Mouse (Mus musculus): ENCODE data around the gene 1110032F04Rik. TPM values are rescaled to one million over a fixed set of nuclear protein-coding genes. Genes with fewer than 3 reads are reported as not detected.
"Not testable (repeated sequence)": the region's sequence is repeated elsewhere in the genome, so short reads cannot be mapped to it uniquely, and the experiment has no call there.

Gene 1110032F04Rik
- total RNA-seq (2021), result 1 to 10 TPM; 9.1 to 9.8 TPM
- long read RNA-seq, transcript 1110032F04Rik-201 (1 exons, 2,578 nt), result major isoform, 23 of 23 reads
- long read RNA-seq, partial matches to known transcripts, result 0 of 23 reads
- long read RNA-seq, other reads (novel, unspliced or antisense), result 0 of 23 reads

DNA sequence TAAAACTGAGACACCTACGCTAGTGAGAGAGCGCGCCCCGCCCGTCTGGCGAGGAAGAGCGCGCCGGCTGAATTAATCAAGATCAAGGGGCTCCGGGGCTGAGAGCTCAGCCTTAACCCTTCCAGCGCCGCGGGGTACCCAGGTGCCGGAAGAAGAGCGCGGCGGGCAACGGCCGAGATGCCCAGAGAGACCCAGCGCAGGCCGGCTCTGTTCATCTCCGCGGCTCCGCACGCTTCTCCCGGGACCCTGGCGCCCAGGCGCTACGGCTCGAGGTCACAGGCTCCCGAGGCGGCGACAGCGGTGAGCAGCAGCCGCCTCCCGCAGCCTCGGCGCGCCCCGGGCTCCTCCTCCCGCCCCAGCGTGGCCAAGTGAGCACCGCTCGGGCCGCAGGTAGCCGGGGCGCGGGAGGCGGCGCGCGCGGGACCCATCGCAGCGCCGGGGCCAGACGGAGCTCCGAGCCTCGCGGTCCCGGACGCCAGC lies at the start of gene 1110032F04Rik:
TSS of gene 1110032F04Rik (plus strand) at position 376 of the 480 bp plus-strand sequence.
- DNase-seq (ENCODE audit: low spot score in 2 of 2), result peak; percentile 16 to 48

DNA sequence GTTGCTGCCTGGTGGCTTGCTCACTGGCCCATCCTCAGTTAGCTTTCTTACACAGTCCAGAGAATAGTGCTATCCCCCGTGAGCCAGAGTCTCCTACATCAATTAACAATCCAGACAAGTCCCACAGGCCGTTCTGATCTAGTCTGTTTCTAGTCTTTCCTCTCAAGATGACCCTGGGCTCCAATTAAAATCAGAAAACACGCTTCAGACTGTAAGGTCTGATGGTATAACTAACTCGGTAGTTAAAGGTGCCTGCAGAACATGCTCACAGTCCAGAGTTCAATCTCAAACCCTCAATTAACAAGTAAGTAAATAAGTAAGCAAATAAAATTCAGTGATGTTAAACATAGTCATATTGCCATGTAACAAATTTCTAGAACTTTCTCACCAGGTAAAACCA lies 48.0 kb upstream of the 1110032F04Rik start:
- DNase-seq (ENCODE audit: low spot score in 2 of 2), result no peak

DNA sequence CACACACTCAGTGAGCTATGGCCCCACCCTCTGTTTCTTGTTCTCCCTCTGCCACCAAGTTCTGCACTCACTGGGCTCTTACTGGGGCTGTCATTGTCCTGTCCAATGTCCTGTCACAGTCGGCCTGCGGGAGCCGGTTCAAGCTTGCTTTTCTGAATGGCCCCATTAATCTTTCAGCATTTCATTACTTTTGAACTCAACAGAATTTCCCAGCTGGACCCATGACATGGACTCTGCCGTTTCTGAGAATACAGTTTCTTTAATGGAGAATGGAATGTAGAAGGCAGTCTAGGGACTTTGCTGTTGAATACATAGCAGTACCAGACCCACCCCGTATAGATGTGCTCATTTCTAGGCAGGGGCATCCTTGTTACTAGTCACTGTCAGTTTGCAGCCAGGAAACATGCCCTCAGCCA lies 47.5 kb upstream of the 1110032F04Rik start:
- no peak for DNase-seq (ENCODE audit: low spot score in 2 of 2)

DNA sequence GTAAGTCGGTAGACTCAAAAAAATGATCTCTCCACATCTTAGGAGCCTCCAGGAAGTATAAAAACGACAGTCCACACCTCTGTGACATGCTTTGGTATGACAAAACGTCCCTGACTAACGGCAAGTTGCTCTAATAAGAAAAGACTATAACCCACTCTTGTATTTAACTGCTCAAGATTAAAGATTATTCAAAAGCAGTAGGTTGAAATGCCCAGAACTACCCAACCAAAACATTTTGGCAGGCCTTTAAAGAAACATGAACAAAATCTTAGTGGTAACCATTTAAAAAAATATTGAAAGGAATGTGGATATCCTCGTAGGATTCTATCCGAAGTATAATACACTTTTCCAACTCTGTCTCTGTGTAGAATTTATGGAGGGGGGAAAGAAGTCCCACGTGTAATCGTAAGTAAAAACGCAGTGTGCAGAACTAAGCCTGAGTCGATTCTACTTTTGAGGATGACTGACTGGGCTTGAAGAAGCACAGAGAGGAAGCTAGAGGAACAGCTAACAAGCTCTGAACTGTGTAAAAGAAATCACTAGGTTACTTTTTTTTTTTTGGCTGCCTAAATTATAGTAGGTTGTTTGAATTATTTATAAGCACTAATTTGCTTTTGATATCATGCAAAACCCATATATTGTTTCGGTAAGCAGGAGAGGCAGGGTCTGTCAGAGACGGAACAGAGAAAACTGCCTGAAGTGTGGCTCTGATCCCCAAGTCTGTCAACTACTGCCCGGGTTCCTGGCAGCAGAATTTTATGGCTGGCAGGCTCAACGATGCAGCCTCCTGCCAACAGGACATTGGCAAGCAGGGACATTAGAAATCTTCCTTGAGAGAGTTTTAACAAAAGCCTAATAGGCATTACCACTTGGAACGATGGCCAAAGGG lies 45.3 kb upstream of the 1110032F04Rik start:
- DNase-seq (ENCODE audit: low spot score in 2 of 2), result peak; percentile 15 to 34

DNA sequence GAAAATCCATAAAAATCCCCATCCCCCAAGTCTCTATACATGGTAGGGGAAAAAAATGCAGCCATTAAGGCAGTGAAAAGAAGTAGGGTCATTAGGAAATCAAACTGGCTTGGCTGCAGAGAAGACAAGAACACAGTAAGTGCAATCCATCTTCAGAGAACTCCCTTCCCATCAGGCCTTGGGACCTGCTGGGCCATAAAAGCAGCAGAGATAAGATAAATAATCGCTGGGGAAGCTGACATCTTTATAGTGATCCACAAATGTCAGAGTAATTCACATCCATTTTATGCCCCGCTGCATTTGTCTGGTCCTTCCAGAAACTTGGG lies 44.7 kb upstream of the 1110032F04Rik start:
- DNase-seq (ENCODE audit: low spot score in 2 of 2), result no peak

DNA sequence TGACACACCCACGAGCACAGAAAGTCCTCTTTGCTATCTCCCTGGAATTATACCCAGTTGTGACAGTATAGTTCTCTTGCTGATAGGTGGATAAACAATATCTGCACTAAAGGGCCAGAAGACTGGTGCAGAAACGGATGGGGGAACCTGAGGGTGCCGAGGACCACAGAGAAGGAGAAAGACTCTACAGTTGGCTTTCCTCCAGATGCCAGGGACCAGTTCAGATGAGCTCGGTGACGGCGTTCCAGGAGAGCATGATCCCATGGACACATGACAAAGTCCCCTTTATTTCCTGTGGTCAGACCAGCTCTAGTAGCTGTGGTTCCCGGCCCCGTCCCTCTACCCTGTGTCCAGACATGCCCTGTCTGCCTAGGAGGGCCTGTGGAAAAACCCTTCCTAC lies 44.2 kb upstream of the 1110032F04Rik start:
- DNase-seq (ENCODE audit: low spot score in 2 of 2), result no peak

DNA sequence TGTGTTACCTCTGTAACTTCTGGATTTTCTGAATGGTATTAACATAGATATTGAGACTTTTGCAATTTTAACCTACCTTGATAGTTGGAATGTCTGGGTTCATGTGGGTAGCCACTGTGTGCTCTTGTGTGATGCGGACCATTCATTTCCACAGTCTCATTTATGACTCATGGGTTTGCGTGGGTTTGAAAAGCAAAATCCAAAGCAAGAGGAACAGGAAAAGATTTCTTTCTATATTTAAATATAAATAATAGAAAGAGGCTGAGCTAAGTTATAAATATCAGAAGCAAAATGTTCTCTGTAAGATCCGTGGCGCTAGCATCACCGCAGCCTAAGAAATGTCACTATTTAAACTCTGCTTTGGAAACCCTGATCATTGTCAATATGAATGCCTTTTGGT lies 41.7 kb upstream of the 1110032F04Rik start:
- DNase-seq (ENCODE audit: low spot score in 2 of 2), result peak in 1 of 2 experiments; percentile 19

DNA sequence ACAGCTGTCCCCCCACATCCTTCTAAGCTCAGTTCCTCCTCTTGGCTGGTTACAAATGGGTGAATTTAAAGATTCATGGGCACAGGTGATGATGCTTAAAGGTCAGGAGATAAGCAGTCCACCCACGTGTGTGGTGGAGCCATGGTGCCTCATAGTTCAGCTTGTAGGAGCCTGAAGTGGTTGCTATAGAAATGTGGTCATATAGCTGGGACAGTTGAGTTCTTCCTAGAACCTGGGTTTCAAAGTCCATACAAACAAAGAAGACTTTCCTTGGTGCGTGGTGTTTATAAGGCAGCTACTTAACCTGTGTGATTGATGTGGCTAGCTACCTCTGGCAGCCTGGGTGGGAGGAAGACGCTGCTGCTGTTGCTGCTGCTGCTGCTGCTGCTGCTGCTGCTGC lies 39.4 kb upstream of the 1110032F04Rik start:
- DNase-seq (ENCODE audit: low spot score in 2 of 2), result no peak

DNA sequence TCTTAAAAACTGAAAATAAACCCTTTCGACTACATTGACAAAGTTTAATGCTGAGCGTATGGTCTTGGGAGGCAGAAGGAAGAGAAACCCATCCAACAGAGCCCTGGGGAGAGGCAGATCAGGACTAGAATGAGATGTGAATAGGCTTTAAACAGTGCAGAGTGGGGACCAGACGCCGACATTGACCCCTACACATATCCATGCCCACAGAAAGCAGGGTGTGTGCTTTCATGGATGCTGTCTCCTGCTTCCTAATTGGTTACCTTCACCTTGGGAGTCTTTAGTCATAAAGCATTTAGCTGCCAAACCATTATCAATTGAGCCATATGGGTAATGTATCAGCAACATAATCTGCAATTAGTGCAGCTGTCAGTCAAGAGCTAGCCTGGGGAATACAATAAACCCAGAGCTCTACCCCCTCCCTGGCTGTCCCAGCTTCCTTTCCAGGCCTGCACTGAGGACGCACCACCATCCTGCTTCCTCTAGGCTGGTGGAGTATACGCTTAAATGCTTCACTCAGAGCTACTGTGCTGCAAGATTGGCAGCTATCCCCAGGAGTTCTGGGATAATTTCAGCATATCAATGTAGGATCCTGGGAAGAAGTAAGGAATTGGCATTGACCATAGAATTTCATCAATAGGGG lies 32.4 kb upstream of the 1110032F04Rik start:
- no peak for DNase-seq (ENCODE audit: low spot score in 2 of 2)

DNA sequence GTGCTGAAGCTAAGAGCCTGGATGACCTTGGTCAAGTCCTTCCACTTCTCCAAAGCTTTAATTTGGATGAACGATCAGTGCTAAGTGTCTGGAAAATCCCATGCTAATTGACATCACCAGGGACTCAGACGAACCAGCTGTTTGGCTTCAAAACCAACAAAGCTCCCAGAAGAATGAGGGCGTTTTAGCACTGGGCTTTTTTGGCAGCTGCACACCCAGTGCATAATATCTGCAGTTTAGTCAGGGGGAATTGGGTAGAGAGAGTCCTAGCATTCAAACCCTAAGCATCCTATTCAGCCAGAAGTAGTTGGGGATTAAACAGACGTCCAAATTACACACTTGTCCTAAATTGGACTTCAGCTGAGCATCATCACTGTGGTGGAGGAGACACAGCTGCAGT lies 29.2 kb upstream of the 1110032F04Rik start:
- DNase-seq (ENCODE audit: low spot score in 2 of 2), result no peak

DNA sequence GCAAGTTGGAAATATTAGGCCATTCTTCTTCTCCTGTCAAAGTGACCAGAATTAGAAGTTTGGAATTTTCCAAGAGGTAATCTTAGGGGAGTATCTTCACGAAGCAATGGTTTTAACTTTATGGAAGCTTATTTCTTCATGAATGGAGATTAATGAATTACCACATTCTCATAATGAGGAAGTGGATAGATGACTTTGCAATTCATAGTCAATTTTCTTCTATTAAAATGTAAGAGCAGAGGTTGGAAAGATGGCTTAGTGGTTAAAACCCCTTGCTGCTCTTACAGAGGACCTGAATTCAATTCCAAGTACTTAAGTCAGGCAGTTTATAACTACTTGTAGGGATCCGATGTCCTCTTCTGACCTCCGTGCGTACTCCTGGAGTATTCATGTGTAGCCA lies 25.4 kb upstream of the 1110032F04Rik start:
- no peak for DNase-seq (ENCODE audit: low spot score in 2 of 2)

DNA sequence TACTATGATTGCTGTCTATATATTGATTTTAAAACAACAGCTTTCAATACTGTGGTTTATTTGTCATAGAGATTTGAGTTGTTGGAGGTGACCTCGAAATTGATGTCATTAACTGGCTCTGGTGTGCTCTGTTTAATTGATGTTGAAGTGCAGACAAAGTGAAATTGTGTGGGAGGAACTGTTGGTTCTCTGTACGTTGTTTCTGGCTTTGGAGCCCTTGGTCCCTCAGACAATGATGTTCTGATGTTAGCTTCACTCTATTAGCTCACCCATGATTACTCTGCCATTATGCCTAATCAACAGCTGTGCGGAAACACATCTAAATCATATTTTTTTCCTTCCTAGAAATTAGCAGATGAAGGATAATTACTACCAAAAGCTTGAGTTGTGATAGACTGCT lies 21.1 kb upstream of the 1110032F04Rik start:
- DNase-seq (ENCODE audit: low spot score in 2 of 2), result no peak

DNA sequence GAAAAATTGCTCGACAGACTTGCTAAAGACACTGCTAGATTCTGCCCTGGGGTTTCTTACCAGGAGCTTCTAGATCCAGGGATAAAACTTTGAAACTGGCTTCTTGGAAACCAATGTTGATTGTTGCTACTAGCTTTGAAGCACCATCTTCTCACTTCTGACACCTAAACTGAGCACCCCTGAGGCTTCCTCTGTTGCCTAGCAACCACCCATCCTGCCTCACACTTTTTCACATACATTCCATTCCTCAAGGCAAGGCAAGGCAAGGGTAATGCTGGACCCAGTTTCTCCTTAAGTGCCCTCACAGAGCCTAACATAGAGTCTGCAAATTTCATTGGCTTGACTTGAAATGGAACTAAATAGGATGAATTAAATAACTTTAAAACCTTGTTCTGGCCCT lies 17.0 kb upstream of the 1110032F04Rik start:
- no peak for DNase-seq (ENCODE audit: low spot score in 2 of 2)

DNA sequence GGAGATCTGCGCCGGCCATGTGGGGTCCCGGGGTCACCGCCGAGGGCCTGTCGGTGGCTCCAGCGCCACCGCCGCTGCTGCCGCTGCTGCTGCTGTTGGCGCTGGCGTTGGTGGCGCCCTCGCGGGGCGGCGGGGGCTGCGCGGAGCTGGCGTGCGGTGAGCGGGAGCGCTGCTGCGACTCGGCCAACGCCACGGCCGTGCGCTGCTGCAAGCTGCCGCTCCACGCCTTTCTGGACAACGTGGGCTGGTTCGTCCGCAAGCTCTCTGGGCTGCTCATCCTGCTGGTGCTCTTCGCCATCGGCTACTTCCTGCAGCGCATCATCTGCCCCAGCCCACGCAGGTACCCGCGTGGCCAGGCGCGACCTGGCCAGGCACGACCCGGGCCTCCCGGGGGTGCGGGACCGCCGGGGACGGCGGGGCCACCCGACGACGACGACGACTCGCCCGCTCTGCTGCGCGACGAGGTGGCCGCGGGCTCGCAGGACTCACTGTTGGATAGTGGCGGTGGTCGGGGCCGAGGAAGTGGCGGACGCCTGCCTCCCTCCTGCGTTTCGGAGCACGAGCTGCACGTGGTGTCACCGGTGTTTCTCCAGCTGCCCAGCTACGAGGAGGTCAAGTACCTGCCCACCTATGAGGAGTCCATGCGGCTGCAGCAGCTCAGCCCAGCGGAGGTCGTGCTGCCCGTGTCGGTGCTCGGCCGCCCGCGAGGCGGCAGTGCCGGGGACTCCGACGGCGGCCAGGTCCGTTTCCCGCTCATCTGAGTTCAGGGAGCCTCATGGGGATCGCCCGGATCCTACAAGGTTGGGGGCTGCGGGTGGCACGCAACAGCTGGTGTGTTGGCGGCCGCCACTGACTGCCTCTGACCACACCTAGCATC lies 543 bp downstream of the 1110032F04Rik start:
- DNase-seq (ENCODE audit: low spot score in 2 of 2), result peak; percentile 11 to 25

DNA sequence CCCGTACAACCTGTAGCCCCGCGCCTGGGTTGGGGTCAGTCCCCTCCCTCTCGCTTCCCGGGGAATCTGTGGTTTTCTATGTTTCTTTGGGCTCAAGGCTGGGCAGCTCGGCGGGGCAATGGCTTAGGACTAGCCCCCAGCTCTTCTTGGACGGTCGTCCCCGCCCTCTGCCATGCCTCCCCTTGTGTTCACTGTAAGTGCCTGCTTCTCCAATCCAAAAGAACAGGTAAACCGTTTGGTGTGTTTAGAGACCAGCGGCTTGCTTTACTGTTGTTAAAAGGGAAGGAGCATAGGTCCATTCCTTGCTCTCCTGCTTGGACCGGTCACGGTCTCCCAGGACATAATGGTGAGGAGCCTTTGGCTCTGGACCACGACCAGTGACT lies 1.2 kb downstream of the 1110032F04Rik start:
- no peak for DNase-seq (ENCODE audit: low spot score in 2 of 2)

DNA sequence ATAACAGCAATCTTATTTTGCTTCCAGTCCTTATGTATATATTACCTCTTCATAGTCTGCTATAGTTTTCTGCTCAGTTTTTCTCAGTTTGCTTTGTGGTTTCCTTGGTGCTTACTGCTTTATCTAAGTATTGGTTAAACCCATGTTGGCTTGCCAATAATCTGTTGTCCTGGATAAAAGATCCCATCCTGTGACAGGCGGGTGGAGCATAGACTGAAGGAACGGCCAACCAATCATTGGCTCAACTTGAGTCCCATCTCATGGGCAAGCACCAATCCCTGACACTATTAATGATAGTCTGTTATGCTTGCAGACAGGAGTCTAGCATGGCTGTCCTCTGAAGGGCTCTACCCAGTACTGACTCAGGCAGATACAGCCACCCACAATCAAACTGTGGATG lies 4.7 kb downstream of the 1110032F04Rik start:
- DNase-seq (ENCODE audit: low spot score in 2 of 2), result no peak

DNA sequence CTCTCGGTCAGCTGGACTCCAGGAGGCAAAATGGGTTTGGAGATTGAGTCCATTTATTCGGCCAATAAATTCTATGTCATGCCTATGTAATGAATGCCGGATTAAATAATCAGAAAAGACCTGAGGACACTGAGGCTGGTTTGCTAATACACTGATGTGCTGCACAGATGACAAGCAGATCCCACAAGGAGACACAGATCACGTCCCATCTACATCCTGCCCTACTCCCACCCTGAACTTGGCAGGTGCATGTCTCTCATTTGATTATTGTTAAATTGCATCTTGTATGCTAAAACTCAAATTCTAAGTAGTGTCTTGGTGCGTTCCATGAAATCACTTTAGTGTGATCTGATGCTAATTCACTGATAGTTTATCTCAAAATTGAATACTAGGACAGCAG lies 17.5 kb downstream of the 1110032F04Rik start:
- no peak for DNase-seq (ENCODE audit: low spot score in 2 of 2)

DNA sequence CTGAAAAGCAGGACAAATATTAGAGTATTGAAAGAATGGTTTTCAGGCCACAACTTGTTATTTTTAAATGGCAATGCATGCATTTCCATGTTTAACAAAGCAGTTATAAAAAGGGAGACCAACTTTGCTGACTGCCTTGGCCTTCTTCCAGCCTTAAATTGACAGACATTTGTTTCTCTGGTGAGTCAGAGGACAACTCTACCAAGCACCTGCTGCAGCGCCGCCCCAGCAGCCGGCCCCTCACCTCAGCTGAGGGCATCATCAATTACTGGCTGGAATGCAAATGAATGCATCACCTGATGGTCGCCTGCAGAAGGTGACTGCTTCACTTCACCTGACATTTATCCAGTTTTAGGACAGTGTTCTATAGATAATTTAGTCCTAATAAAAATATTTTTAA lies 26.0 kb downstream of the 1110032F04Rik start:
- DNase-seq (ENCODE audit: low spot score in 2 of 2), result peak; percentile 32 to 68

DNA sequence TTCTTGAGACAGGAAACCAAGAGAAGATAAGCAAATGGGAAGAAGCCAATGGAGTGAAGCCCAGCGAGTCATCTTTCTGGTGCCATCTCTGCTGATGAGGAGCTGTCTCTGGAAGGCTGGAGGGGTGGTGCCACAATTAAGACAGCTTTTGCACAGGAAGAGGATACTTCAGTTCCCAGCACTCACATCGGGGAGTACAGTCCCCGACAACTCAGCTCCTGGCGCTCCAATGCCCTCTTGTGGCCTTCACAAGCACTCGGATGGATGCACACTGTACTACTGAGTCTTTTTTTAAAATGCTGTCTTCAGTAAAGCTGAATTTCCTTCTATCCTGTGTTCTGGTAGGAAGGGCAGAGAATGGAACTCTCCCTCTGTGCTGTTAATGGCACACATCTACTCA lies 27.8 kb downstream of the 1110032F04Rik start:
- no peak for DNase-seq (ENCODE audit: low spot score in 2 of 2)

DNA sequence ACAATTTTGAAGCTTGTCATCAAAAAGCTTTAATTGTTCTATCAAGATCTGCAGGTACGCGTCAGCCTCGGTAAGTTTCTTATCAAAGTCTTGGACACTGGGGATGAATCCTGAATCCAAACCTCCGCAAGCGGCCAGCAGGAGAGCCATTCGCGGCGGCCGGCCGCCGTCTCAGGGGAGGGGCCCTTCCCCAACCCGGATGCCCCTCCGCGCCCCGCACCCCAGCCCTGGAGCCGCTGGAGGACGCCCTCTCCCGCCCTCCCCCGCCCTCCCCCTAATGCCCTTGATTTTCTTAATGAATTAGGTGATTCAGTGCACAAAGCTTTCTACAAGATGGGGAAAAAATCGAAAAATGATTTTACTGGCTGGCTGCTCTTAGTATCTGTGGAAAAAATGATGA lies 33.2 kb downstream of the 1110032F04Rik start:
- DNase-seq (ENCODE audit: low spot score in 2 of 2), result not testable (repeated sequence)

Data from layer of hippocampus, adult 18-20 months (tissue).